Mouse (Mus musculus) lung, postnatal 0 days (tissue): ENCODE data around the gene Tmem178b. TPM values are rescaled to one million over a fixed set of nuclear protein-coding genes. Genes with fewer than 3 reads are reported as not detected.

Source experiments
- ATAC-seq: fragments of 200-750 bp; cut with Nextera tagmentation; 2 replicates; pipeline ENCODE4 v1.8.0; 2017; ENCODE audit warnings: moderate library complexity
- DNase-seq: peaks from one replicate; pipeline ENCODE4 v3.0.0-alpha.2; 2016; ENCODE audit warnings: low spot score
- H3K27ac ChIP-seq: fragments of 300-500 bp; sonication (generic); 2 replicates; pipeline ENCODE4 v1.5.1; 2014; ENCODE audit warnings: antibody characterized with exemption, mild to moderate bottlenecking, low read length, mixed read lengths
- H3K27me3 ChIP-seq: fragments of 300-500 bp; sonication (generic); replicated peaks from 2 replicates; pipeline ENCODE4 v1.6.1; 2014; ENCODE audit warnings: low read length, mixed read lengths; ENCODE audit not compliant: insufficient read depth
- H3K36me3 ChIP-seq: fragments of 300-500 bp; sonication (generic); 2 replicates; pipeline ENCODE4 v1.6.1; 2014; ENCODE audit warnings: low read length, mixed read lengths; ENCODE audit not compliant: insufficient read depth
- H3K4me1 ChIP-seq: fragments of 300-500 bp; sonication (generic); 2 replicates; pipeline ENCODE4 v1.6.1; 2014; ENCODE audit warnings: antibody characterized with exemption, low read depth, low read length, mixed read lengths; ENCODE audit not compliant: insufficient read depth
- H3K4me2 ChIP-seq: fragments of 300-500 bp; sonication (generic); replicated peaks from 2 replicates; pipeline ENCODE4 v1.6.1; 2014; ENCODE audit warnings: low read depth, mild to moderate bottlenecking, low read length, moderate library complexity, mixed read lengths
- H3K4me3 ChIP-seq: fragments of 300-500 bp; sonication (generic); 2 replicates; pipeline ENCODE4 v1.5.1; 2014; ENCODE audit warnings: low read depth, low read length
- H3K9ac ChIP-seq: fragments of 300-500 bp; sonication (generic); replicated peaks from 2 replicates; pipeline ENCODE4 v1.6.1; 2014; ENCODE audit warnings: low read depth, mild to moderate bottlenecking
- H3K9me3 ChIP-seq: fragments of 300-500 bp; sonication (generic); 2 replicates; pipeline ENCODE4 v1.6.1; 2016; ENCODE audit warnings: low read length, mixed read lengths
- CTCF ChIP-seq: IDR thresholded peaks from 2 replicates; pipeline ENCODE4 v1.5.1; 2016; ENCODE audit warnings: antibody characterized with exemption, mild to moderate bottlenecking
- EP300 ChIP-seq: IDR thresholded peaks from 2 replicates; pipeline ENCODE4 v1.6.1; 2016; ENCODE audit warnings: antibody characterized with exemption, mild to moderate bottlenecking, control low read depth
- WGBS: fragments of 180-500 bp; shearing (Covaris S2); extraction: QIAGEN DNeasy Blood & Tissue Kit; methylation state at CpG from one replicate; pipeline ENCODE4 v1.1.7; 2014; 5-methylcytosine and 5-hydroxymethylcytosine counted together
- polyA plus RNA-seq: library from polyadenylated mRNA; unstranded; fragments of >200 nt; fragmentation: Nextera tagmentation; extraction: Ambion mirVana; gene quantifications from 2 replicates; pipeline ENCODE4 v1.2.1, GENCODE M21; 2015

Tmem178b gene
- polyA plus RNA-seq, 1 experiment from 2014 or later, result 0.10 TPM

- ATAC-seq (no peak), DNase-seq (no peak)
- Histone ChIP-seq H3K27me3 (no peaks in the 10 kb centered on the region), H3K4me2 (no peak overlapping the region), H3K4me3 (no peak overlapping the region), H3K36me3 (no peaks in the 10 kb centered on the region), H3K27ac (no peak overlapping the region), H3K9me3 (no peaks in the 10 kb centered on the region), H3K9ac (no peak overlapping the region), H3K4me1 (no peaks in the 10 kb centered on the region)
- no peak for TF ChIP-seq EP300
Measured at GRCm38 (mm10) chr6:39970281-39970680, 97.2 kb downstream of the Tmem178b start.

GRCm38 (mm10) chr6:39978942-39979341 lies 105.9 kb downstream of the Tmem178b start:
- H3K27ac ChIP-seq, result no peak overlapping the region
- WGBS, result 68% methylated on average over 4 of the region's 4 CpGs
- no peaks in the 10 kb centered on the region for H3K9me3 ChIP-seq
- H3K36me3 ChIP-seq, result no peaks in the 10 kb centered on the region
- H3K4me2 ChIP-seq, result no peak overlapping the region
- H3K27me3 ChIP-seq, result no peaks in the 10 kb centered on the region
- DNase-seq, result no peak
- TF ChIP-seq CTCF, result no peak
- TF ChIP-seq EP300, result no peak
- no peak for ATAC-seq
- no peaks in the 10 kb centered on the region for H3K4me1 ChIP-seq
- no peak overlapping the region for H3K9ac ChIP-seq
- no peak overlapping the region for H3K4me3 ChIP-seq

GRCm38 (mm10) chr6:39990772-39991171 lies 117.7 kb downstream of the Tmem178b start:
- Histone ChIP-seq H3K27me3 (no peaks in the 10 kb centered on the region), H3K9me3 (no peaks in the 10 kb centered on the region), H3K27ac (no peak overlapping the region), H3K4me2 (no peak overlapping the region), H3K9ac (no peak overlapping the region), H3K4me1 (no peaks in the 10 kb centered on the region), H3K4me3 (no peak overlapping the region), H3K36me3 (no peaks in the 10 kb centered on the region)
- TF ChIP-seq EP300 (no peak; the same call in 1 of the 2 replicates), CTCF (no peak)
- WGBS, result 48% methylated on average over 4 of the region's 4 CpGs
- DNase-seq (peak; percentile 81), ATAC-seq (peak; percentile 90)

GRCm38 (mm10) chr6:39991922-39992321 lies 118.9 kb downstream of the Tmem178b start:
- H3K9ac ChIP-seq, result no peak overlapping the region
- DNase-seq (no peak), ATAC-seq (no peak)
- H3K27me3 ChIP-seq, result no peaks in the 10 kb centered on the region
- no peak overlapping the region for H3K4me2 ChIP-seq
- no peak overlapping the region for H3K27ac ChIP-seq
- H3K4me3 ChIP-seq, result no peak overlapping the region
- no peaks in the 10 kb centered on the region for H3K9me3 ChIP-seq
- H3K36me3 ChIP-seq, result no peaks in the 10 kb centered on the region
- TF ChIP-seq CTCF, result no peak
- no peak for TF ChIP-seq EP300
- 32% methylated on average over 6 of the region's 6 CpGs for WGBS
- no peaks in the 10 kb centered on the region for H3K4me1 ChIP-seq

- ATAC-seq, result no peak
- 80% methylated on average over 11 of the region's 11 CpGs for WGBS
Measured at GRCm38 (mm10) chr6:40006006-40006765, 133.1 kb downstream of the Tmem178b start.

GRCm38 (mm10) chr6:40008166-40008907 lies 135.3 kb downstream of the Tmem178b start:
- no peak overlapping the region for H3K4me3 ChIP-seq
- H3K27me3 ChIP-seq, result no peaks in the 10 kb centered on the region
- ATAC-seq (no peak), DNase-seq (no peak)
- WGBS, result 43% methylated on average over 3 of the region's 3 CpGs
- H3K4me2 ChIP-seq, result no peak overlapping the region
- H3K9me3 ChIP-seq, result no peaks in the 10 kb centered on the region
- no peaks in the 10 kb centered on the region for H3K36me3 ChIP-seq
- TF ChIP-seq EP300, result no peak
- no peak for TF ChIP-seq CTCF
- H3K27ac ChIP-seq, result no peak overlapping the region
- no peaks in the 10 kb centered on the region for H3K4me1 ChIP-seq
- no peak overlapping the region for H3K9ac ChIP-seq

More at GRCm38 (mm10) chr6:40006006-40006765, 133.1 kb downstream of the Tmem178b start:
- TF ChIP-seq EP300 (no peak), CTCF (no peak)
- no peaks in the 10 kb centered on the region for H3K36me3 ChIP-seq
- H3K4me2 ChIP-seq, result no peak overlapping the region
- H3K9me3 ChIP-seq, result no peaks in the 10 kb centered on the region
- H3K4me3 ChIP-seq, result no peak overlapping the region
- H3K27me3 ChIP-seq, result no peaks in the 10 kb centered on the region
- no peak for DNase-seq
- no peaks in the 10 kb centered on the region for H3K4me1 ChIP-seq
- no peak overlapping the region for H3K9ac ChIP-seq
- no peak overlapping the region for H3K27ac ChIP-seq
